Mouse (Mus musculus): Measurements from ENCODE around the gene Fam25c.

DNA sequence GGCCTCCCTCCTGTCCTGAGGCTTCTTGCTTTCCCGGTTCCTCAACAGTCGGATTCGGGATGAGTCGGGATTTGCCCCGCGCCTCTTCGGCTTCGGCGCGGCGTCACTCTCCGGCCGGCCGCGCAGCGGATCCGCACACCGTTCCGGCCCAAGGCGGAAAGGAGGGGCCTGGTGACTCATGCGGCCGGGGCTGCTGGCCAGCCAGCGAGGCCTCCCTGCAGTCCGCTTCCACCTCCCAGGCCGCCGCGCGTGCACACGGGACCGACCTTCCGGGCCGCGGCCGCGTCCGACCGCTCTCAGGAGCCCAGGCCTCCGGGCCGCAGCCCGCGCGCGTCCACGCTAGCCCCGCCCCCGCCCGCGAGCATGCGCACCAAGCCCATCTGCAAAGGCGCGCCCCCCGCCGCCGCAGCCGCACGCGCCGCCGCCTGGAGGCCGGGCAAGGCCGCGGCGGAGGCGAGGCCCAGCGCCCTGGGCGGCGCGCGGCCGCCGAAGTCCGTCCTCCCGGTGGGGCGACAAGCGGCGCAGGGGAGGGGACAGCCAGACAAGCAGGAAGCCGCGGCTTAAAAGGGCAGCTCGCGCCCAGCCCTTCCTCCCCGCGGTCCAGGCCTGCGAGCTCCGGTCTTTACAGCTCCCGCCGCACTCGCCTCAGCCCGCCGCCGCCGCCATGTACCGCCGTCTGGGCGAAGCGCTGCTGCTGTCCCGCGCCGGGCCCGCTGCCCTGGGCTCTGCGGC, 44.8 kb downstream of the Fam25c start, which contains the start of the genes Shld2 and Glud1:
- TF ChIP-seq POLR2A (IDR thresholded peaks at IDR 0.05; ENCODE audit: control insufficient read depth, low read depth, low read length): peak; percentile 82
- no peak for TF ChIP-seq CTCF (IDR thresholded peaks at IDR 0.05; ENCODE audit: control insufficient read depth, insufficient read depth, insufficient replicate concordance, low read depth, low read length)

Data from testis, adult 2 months (tissue).